Mouse (Mus musculus): ENCODE results near the gene Hoxa6. TPM values are rescaled to one million over a fixed set of nuclear protein-coding genes. Genes with fewer than 3 reads are reported as not detected.

The Hoxa6 gene
- total RNA-seq, 2 experiments from 2014 or later = 0.74 to 1.3 TPM

DNA sequence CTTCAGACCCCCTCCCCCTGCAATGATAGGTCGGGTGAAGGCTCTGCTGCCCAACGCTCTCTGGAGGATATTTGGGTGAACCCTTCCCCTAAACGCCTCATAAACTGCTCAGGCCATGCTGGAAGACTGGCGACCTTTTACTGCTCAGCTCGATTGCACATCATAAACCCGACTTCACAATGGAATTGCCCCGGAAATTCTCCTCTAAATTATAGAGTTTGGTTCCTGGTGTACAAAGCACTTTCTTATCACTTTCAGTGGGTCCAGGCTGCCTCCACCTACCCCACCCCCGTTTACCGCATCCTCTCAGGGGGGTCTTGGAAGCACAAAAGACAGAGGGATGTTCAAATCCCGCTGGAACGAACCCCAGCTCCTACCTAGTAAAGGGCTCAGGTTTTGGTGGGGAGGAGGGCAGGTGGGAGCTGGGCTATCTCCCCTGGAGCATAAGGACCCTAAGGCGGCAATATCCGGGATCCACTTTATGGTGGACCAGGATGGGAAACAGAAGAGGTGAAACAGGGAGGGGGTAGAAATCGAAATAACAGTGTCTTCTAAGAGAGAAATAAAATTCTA, 10.2 kb upstream of the Hoxa6 start:
- intact Hi-C loops (cut with DNase I; ENCODE audit: low total_unique reads) = no loop called here
- DNase-seq = no peak

DNA sequence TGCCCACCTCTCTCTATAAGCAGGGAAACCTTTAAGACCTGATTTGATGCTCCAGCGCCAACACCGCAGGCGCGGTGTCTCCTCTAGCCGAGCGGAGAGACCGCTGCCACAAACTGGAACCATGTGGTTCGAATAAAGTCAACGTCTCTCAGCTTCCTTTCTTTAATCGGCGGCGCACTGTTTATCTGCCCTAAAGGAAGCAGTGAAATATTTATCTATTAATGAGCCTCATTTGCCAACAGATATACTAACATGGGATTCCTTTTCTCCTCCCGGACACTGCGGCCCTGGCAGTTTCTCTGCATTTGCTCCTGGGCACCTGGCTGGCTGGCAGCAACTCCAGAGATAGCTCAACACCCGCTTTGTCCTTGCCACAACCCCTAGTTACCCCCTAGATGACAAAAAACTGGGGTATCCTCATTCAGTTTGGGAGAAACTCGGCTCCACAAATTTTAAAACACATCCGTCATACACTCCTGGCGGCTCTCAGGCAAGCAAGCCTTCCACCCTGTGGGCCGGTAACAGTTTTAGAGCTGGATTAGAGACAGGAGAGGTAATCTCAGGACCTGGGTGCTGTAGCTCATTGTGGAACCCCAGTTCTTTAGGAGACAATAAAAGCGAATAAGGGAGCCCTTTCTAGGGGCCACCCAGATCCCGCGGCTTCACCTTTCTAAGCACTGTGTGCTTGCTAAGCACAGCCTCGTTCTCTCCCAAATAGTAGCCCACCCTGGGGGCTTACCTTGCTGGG, 9.5 kb upstream of the Hoxa6 start:
- intact Hi-C loops (cut with DNase I; ENCODE audit: low total_unique reads) = no loop called here
- DNase-seq = no peak

DNA sequence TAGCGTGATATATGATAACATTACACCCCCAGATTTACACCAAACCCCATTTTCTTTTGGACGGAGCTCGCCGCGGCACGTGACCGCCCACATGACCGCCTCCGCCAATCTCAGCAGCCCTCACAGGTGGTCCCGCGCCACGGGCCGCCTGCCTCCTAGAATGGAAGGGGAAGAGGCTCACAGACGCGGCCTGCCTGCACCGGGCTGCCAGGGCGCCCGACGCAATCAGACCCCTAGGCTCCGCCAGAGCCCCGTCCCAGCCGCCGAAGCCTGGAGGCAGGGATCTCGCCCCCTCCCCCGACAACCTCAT, 8.9 kb upstream of the Hoxa6 start:
- DNase-seq = peak; percentile 86
- intact Hi-C loops (cut with DNase I; ENCODE audit: low total_unique reads) = no loop called here

DNA sequence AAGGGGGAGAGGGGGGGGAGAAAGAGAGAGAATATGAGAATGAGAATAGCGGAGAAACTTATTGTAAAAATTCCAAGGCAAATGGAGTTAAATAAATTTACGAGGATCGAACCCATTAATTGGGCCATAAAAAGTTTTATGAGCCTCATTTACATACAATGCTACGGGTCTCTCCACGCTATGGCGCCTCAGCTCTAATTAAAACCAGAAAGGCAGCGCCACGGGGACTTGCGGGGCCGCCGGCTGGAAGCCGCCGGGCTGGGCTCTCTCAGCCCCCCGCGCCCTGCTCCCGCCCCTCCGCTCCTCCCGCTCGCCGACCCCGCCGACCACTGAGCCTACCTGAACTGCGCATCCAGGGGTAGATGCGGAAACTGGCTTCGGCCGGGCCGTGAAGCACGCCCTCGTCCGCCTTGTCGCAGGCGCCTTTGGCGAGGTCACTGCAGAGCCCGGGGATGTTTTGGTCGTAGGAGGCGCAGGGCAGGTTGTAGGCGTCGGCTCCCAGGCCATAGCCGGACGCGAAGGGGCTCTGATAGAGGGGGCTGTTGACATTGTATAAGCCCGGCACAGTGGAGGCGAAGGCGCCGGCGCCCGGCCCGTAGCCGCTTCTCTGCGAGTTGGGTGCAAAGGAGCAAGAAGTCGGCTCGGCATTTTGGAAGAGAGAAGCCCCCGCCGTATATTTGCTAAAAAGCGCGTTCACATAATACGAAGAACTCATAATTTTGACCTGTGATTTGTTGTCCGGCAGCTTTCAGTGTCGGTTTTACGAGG, 8.4 kb upstream of the Hoxa6 start:
- intact Hi-C loops (cut with DNase I; ENCODE audit: low total_unique reads) = no loop called here
- no peak for DNase-seq

DNA sequence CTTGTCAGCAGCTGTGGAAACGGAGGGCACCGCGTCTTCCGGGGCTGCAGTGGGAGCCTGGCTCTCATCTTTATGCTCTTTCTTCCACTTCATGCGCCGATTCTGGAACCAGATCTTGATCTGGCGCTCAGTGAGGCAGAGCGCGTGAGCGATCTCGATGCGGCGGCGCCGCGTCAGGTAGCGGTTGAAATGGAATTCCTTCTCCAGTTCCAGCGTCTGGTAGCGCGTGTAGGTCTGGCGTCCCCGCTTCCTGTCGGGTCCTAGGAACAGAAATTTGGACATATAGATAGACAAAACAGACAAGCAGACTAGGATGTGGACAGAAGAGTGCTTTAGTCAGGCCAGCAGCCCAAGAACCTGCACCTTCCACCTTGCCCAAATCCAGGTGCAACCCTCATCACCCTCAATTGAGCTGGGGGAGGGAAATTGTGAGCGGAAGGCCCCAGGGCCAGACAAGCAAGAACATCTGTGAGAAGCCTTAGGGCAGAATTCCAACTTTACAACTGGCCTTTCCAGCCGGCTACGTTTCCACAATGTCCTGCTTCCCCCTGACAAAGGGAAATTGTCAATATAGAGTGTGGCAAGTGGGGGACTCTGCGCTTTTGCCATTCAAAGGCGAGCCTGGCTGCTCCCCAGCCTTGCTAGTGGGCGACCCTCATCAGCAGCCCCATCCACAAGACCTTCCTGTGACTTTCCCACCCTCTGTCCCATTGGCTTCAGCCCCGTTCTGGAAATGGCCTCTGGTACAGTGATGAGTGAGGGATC, 7.4 kb upstream of the Hoxa6 start:
- no peak for DNase-seq
- intact Hi-C loops (cut with DNase I; ENCODE audit: low total_unique reads) = no loop called here

GRCm38 (mm10) chr6:52215070-52215469, 6.5 kb upstream of the Hoxa6 start:
- DNase-seq = no peak

GRCm38 (mm10) chr6:52214271-52214670, 5.7 kb upstream of the Hoxa6 start:
- DNase-seq = no peak
- intact Hi-C loops (cut with DNase I; ENCODE audit: low total_unique reads) = no loop called here

More at GRCm38 (mm10) chr6:52215070-52215469, 6.5 kb upstream of the Hoxa6 start:
- intact Hi-C loops (cut with DNase I; ENCODE audit: low total_unique reads) = no loop called here

DNA sequence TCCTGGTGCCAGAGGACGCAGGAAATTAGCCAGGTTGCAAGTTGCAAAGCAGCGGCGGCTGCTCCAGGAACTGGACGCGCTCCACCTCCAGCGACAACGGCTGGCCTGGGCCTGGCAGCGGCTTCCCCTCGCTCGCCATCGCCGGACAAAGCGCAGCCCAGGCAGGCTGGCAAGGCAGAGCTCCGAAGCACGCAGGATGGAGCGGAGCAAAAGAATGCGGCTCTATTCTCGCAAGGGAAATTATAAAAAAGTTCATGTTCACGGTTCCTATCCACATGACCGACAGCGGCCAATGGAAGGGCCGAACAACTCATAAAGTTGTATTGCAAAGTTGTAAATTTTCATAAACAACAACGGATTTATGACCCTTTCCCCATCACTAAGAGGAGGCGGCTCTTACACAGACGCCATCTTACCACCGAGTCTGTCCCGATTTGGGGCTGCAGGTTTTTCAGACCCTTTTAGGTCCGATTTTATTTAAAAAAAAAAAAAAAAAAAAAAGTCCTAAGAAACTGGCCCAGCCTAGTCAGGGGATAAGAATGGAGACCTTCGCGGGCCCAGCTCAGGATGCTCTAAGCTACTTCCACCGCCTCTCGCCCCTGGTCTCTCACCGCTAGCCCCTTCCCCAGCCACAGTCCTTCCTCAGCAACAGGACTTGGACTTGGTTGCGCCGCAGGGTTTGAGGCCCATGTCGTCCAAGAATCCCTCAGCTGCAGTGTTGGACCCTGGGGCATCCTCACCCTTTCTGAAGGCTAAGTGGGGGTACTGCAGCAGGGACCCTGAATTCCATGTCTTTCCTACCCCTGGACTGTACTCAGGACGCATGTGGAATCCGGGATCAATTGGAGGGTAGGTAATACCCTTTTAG, 4.8 kb upstream of the Hoxa6 start, which contains the start of the genes Hoxa3 and Gm28308:
Gene Hoxa3, minus strand, starts transcription at position 218 of the 868 bp plus-strand sequence.
Gene Gm28308, minus strand, starts transcription at position 221 of the 868 bp plus-strand sequence.
- DNase-seq = peak; percentile 76
- intact Hi-C loops (cut with DNase I; ENCODE audit: low total_unique reads) = no loop called here

GRCm38 (mm10) chr6:52212556-52213118, 4.1 kb upstream of the Hoxa6 start:
- no peak for DNase-seq
- intact Hi-C loops (cut with DNase I; ENCODE audit: low total_unique reads) = no loop called here

- intact Hi-C loops (cut with DNase I; ENCODE audit: low total_unique reads) = no loop called here
- DNase-seq = no peak
Measured at GRCm38 (mm10) chr6:52211961-52212360, 3.4 kb upstream of the Hoxa6 start.

GRCm38 (mm10) chr6:52211170-52211935, 2.8 kb upstream of the Hoxa6 start:
- intact Hi-C loops (cut with DNase I; ENCODE audit: low total_unique reads) = no loop called here

GRCm38 (mm10) chr6:52209685-52210046, 1.1 kb upstream of the Hoxa6 start:
- no peak for DNase-seq
- intact Hi-C loops (cut with DNase I; ENCODE audit: low total_unique reads) = no loop called here

More at GRCm38 (mm10) chr6:52211170-52211935, 2.8 kb upstream of the Hoxa6 start:
- peak; percentile 84 for DNase-seq

- intact Hi-C loops (cut with DNase I; ENCODE audit: low total_unique reads) = no loop called here
- no peak for DNase-seq
Measured at GRCm38 (mm10) chr6:52208868-52209684, 554 bp upstream of the Hoxa6 start.

- intact Hi-C loops (cut with DNase I; ENCODE audit: low total_unique reads) = no loop called here
- DNase-seq = no peak
Measured at GRCm38 (mm10) chr6:52207684-52207976, 892 bp downstream of the Hoxa6 start.

DNA sequence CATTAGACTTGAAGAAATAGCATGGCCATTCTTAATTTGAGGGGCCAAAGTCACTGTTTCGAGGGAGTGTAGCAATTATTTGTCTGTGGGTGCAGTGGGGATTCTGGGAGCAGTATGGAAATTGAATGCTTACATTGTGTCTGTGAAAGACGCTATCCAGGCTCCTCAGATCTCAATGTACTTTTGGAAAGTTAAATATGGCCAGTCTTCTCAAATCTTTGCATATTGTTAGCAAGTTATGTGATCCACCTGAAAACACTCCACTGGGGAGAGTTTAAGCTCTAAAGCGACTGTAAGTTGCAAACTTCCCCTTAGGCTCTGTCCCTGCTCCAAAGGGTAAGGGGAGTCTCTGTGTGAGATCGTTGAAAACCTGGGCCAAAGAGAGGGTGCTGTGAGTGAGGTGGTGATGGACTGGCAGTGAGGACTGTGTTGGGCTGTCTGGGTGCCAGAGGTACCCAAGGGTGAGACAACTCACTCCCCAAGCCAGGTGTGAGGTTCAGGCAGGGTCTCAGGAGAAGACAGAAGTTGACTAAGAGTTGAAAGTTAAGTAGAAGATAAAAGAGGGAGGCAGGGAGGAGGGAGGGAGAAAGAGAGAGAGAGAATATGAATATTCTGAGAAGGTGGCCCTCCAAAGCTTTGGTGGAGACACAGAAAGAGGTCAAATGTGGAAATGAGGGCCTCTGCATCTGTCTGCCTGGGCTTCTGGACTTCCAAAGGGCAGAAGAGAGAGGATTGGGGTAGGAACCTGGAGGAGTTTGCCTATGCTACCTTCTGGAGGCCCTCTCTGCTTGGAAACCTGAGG, 1.4 kb downstream of the Hoxa6 start:
- intact Hi-C loops (cut with DNase I; ENCODE audit: low total_unique reads) = no loop called here
- no peak for DNase-seq
